Mouse (Mus musculus): ENCODE results near the gene Lpar6.

Gene Lpar6

GRCm38 (mm10) chr14:73237848-73238321 is at the start of gene Lpar6:
Lpar6 (plus strand) TSS chr14:73237895.
- DNase-seq (ENCODE audit: low spot score), result peak; percentile 84

DNA sequence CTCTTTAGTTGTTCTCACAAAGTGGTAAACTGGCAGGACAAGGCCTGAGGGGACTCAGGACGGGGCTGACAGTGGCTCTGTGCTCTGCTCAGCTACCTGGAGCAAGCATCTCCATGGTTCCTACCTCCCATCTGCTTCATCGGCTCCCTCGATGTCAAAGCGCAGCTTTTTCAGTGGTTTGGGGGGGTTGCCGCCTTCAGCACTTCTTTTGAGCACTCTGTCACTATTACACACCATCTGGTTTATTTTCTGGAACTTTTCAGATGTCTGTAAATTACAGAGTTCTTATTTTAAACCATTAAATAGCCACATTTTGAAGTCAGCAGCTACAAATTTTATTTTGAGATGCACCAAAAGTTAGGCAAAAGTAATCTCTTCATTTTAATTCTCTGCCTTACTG is 38.6 kb upstream of the Lpar6 start:
- no peak for DNase-seq (ENCODE audit: low spot score)

DNA sequence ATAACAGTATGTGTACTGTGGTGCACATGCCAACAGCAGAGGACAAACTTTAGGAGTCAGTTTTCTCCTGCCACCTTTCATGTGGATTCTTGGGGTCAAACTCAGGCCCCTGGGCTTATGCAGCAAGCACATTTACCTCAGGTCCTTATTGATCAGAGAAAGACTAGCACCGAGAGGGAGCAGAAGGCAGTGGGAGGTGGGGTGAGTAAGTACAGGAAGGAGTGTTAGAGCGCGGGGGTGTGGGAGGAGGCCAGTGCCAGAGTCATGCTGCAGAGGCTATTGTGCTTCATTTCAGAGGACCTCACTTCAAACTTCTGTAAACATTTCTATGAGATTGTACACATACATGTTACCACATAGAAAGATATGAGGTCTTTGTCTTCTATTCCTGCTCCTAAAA is 36.2 kb upstream of the Lpar6 start:
- no peak for DNase-seq (ENCODE audit: low spot score)

GRCm38 (mm10) chr14:73204016-73204415 is 33.7 kb upstream of the Lpar6 start:
- no peak for DNase-seq (ENCODE audit: low spot score)

DNA sequence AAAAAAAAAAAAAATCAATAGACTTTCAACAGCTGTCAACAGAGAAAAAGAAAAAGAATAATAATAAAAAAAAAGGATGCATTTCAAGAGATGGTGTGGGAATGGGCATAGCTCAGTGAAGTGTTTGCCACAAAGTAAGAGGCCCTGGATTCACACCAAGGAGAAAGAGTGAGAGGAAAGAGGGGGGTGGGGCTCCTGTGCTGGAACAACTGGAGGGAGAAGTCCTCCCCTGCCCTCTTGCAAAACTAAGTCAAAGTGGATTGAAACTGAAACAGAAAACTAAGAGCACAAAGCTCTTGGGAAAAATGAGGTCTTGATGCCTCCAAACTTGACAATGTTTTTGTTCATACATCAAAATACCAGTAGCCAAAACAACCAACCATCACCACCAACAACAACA is 28.4 kb upstream of the Lpar6 start:
- DNase-seq (ENCODE audit: low spot score), result no peak

DNA sequence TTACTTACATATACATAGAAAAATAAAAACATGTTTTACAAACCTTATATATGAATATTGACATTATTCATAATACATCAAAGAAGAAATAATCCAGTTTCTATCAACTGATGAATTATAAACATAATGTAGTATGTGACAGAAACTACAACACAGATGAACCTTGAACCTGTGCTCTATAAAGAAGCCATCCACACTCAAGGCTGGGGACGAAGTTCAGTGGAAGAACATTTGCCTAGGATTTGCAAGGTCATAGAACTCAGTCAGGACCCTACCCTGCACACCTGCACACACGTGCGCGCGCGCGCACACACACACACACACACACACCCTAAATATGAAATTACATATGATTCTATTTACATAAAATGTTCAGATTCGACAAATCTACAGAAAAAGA is 27.5 kb upstream of the Lpar6 start:
- DNase-seq (ENCODE audit: low spot score), result no peak

DNA sequence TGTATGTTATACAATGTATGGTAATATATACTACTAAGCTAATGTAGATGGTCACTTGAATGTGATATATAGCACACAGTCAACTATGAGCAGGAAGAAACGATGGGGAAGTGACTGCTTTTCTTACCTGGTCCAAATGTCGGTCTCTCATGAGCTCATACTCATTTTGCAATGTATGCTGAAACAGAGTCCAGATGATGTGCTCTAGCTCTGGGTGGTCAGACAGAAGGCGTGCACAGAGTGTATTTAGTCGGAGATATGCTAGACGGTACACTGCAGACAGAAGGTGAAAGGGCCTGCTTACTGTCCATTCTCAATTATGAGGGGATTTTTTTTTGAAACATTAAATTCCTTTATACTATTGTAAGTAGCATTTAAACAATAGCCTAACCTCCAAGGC is 26.2 kb upstream of the Lpar6 start:
- DNase-seq (ENCODE audit: low spot score), result no peak

- no peak for DNase-seq (ENCODE audit: low spot score)
Observed at GRCm38 (mm10) chr14:73217062-73217461, 20.6 kb upstream of the Lpar6 start.

GRCm38 (mm10) chr14:73222316-73222970 is 15.3 kb upstream of the Lpar6 start:
- DNase-seq (ENCODE audit: low spot score), result no peak

- DNase-seq (ENCODE audit: low spot score), result no peak
Observed at GRCm38 (mm10) chr14:73226346-73226745, 11.3 kb upstream of the Lpar6 start.

GRCm38 (mm10) chr14:73226849-73227248 is 10.8 kb upstream of the Lpar6 start:
- no peak for DNase-seq (ENCODE audit: low spot score)

DNA sequence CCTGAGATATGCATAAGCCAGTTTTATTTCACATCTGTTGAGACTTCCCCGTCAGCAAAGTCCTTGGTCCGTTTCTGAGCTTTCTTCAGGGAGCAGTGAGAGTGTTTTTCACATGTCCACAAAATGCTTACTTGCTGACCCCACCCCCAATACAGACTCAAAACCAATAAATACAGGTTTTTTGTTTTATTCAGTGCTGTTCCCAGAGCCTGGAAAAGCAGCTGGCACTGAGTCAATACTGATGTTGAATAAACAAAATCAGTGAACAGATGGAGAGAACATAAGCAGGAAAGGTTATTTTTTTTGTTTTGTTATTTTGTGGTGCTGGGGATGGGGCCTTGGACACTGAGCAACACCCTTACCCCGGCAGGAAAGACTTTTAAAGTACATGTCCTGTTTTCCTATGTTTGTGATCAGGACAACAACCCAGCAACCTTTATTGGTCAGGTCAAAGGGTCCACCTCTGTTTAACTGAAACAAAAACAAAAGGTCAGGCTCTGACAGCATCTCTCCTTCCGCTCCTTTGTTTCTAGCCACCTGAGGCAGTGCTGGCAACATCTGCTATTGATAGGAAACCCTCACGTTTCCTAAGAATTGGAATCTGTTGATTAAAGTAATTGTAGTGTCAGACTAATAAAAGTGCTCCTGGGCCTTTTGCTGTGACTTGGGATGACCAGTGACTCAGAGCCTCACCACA is 6.3 kb upstream of the Lpar6 start:
- DNase-seq (ENCODE audit: low spot score), result peak; percentile 56

DNA sequence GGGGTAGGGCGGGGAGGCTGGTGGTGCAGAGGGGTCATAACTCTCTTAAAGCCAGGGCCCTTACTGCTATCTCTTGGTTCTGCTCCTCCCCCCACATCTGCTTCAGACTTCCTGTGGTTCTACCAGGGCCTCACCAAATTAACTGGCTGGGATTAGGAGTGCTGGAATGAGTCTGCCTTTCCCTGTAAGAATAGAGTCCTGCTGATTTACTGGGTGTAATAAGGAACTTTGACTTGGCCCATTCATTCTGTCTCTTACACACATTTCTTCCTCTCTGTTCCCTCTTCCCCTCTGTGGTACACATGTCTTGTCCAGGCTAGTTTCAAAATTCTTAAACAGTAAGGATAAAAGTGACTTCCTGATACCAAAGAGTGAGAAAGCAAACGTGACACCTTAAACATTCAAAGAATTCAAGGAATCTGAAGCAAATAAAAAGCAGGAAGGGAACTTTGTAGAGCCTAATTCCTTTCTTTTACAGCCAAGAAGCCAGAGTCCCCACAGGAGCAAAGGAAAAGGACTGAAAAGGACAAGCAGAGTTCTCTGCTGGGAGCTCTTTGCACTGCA is 3.1 kb upstream of the Lpar6 start:
- DNase-seq (ENCODE audit: low spot score), result peak; percentile 72

DNA sequence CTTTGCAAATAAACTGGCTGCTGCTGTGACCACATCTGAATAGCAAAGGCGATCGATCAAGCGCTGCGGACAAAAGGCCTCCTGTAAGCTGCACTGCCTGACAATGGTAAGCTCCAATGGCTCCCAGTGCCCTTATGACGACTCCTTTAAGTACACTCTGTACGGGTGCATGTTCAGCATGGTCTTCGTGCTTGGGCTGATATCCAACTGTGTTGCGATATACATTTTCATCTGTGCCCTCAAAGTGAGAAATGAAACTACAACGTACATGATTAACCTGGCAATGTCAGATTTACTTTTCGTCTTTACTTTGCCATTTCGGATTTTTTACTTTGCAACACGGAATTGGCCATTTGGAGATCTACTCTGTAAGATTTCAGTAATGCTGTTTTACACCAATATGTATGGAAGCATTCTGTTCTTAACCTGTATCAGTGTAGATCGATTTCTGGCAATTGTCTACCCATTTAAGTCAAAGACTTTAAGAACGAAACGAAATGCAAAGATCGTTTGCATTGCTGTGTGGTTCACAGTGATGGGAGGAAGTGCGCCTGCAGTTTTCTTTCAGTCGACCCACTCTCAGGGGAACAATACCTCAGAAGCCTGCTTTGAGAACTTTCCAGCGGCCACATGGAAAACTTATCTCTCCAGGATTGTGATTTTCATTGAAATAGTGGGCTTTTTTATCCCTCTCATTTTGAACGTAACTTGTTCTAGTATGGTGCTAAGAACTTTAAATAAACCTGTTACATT is 979 bp downstream of the Lpar6 start:
- peak; percentile 87 for DNase-seq (ENCODE audit: low spot score)

DNA sequence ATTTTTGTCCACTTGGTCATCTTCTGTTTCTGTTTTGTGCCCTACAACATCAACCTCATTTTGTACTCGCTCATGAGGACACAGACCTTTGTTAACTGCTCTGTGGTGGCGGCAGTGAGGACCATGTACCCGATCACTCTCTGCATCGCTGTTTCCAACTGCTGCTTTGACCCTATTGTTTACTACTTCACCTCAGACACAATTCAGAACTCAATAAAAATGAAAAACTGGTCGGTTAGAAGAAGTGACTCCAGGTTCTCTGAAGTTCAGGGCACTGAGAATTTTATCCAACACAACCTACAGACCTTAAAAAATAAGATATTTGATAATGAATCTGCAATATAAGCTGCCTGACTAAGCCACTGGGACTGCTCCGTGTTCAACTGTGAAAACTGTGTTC is 1.6 kb downstream of the Lpar6 start:
- peak; percentile 83 for DNase-seq (ENCODE audit: low spot score)

DNA sequence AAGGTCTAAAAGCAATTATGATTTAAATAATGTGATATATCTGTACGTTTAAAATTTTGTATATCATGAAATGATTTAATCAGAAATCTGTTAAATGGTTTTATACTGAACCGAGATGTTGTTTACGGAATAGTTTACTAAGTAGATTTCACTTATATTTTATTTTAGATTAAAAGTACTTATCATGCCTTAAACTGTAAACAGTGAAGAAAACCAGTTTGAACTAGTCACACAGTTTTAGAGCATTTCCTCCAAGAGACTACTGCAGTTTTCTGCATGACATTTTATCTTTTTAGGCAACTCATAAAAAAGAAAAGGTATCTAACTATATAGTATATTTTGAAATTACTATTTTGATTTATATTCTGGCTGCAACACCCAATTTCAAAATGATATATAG is 2.2 kb downstream of the Lpar6 start:
- no peak for DNase-seq (ENCODE audit: low spot score)

DNA sequence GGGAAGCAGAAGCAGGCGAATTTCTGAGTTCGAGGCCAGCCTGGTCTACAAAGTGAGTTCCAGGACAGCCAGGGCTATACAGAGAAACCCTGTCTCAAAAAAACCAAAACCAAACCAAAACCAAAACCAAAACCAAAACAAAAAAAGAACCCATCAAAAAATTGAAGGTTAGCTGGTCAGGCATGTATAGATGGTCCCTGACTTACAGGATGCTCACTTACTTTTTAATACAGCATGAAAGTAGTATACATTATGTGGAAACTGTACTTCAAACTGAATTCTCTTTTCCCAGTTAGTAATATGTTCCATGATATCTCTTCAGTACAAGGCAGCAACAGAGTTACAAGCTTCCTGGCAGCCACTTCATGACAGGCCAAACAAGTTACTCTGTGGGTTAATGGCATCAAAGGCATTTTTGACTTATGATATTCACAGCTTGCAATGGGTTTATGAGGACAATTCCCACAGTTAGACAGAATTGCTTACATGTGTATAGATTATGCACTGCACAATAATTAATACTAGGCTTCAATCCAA is 6.4 kb downstream of the Lpar6 start:
- no peak for DNase-seq (ENCODE audit: low spot score)

- no peak for DNase-seq (ENCODE audit: low spot score)
Observed at GRCm38 (mm10) chr14:73250056-73250455, 12.4 kb downstream of the Lpar6 start.

DNA sequence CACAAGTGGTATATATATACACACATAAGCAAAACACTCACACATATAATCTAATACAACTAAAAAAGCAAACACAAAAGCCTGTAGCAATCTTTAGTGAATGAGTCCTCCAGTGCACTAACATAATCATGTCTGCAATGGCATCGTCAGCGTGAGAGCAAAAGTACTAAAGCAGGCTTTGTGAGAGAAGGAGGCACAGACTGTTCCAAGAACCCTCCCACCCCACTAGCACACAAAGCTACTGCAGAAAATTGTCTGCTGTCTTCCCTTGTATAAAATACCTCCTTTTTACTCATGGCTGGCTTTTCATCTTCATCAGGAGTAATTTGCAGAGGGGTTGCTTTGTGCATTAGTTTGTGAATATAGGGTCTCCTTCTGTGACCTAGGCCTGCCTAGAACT is 14.6 kb downstream of the Lpar6 start:
- no peak for DNase-seq (ENCODE audit: low spot score)

GRCm38 (mm10) chr14:73253453-73254251 is 16.0 kb downstream of the Lpar6 start:
- DNase-seq (ENCODE audit: low spot score), result peak; percentile 70

GRCm38 (mm10) chr14:73254412-73254811 is 16.7 kb downstream of the Lpar6 start:
- DNase-seq (ENCODE audit: low spot score), result no peak
